Mouse (Mus musculus) liver, embryonic 18 days (tissue): ENCODE data around the gene Isx. TPM values are rescaled to one million over a fixed set of nuclear protein-coding genes. Genes with fewer than 3 reads are reported as not detected.

ENCODE experiments used
- polyA plus RNA-seq: library from polyadenylated mRNA; depleted of rRNA; stranded (reverse); fragments of >200 nt; gene quantifications from 2 replicates; pipeline ENCODE4 v1.2.3, GENCODE M21; 2012; rRNA removed

Gene Isx
- 0.07 TPM in 1 of 2 replicates, not detected in the other for polyA plus RNA-seq

DNA sequence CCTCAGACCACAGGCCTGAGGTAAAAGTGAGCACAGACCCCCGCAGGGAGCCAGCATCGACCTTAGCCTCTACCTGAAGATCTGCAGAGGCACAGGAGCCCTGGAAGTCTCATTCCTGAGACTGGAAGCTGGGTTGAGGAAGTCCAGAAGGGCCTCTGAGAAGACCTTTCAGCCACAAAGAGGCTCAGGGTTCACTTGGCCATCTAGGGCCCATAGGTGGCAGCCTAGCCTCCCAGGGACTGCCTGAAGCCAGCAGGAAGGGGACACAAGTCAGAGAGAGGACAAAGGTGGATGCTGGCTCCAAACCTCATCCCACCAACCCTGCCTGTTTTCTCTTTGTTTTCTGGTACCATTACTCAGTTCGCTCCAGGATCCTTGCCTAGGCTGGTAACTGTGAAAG is at the start of gene Isx:
TSS of gene Isx (plus strand) at position 234 of the 400 bp plus-strand sequence.

Other genes starting within 250 kb of the Isx start
- 10.0 and 10.3 TPM in 2 replicates for gene Hmgxb4, start 120.2 kb downstream of the Isx start, polyA plus RNA-seq
- gene Tom1, start 160.5 kb downstream of the Isx start, polyA plus RNA-seq, result 12.5 and 14.0 TPM in 2 replicates
- gene Hmox1, start 220.4 kb downstream of the Isx start, polyA plus RNA-seq, result 130 and 132 TPM in 2 replicates
- 56.6 and 62.3 TPM in 2 replicates for gene Mcm5, start 236.4 kb downstream of the Isx start, polyA plus RNA-seq